Mouse (Mus musculus) adrenal gland, postnatal 25 days (tissue): ENCODE measurements around the gene St6gal2. TPM values are rescaled to one million over a fixed set of nuclear protein-coding genes. Genes with fewer than 3 reads are reported as not detected.

ENCODE experiments used
- DNase-seq: peaks from one replicate; pipeline ENCODE4 v3.0.0; 2021; ENCODE audit warnings: mixed read lengths
- long read RNA-seq: library from polyadenylated mRNA; stranded (forward); transcript quantifications from one replicate; pipeline ENCODE4 v2.0.0, GENCODE M21; 2021
- total RNA-seq: library from RNA; stranded (reverse); gene quantifications from 2 replicates; pipeline ENCODE4 v1.2.3, GENCODE M21; 2021

The St6gal2 gene
- total RNA-seq, result 0.33 and 1.3 TPM in 2 replicates
- long read RNA-seq, partial matches to known transcripts, result 0 of 1 reads
- long read RNA-seq, other reads (novel, unspliced or antisense), result 1 of 1 reads

DNA sequence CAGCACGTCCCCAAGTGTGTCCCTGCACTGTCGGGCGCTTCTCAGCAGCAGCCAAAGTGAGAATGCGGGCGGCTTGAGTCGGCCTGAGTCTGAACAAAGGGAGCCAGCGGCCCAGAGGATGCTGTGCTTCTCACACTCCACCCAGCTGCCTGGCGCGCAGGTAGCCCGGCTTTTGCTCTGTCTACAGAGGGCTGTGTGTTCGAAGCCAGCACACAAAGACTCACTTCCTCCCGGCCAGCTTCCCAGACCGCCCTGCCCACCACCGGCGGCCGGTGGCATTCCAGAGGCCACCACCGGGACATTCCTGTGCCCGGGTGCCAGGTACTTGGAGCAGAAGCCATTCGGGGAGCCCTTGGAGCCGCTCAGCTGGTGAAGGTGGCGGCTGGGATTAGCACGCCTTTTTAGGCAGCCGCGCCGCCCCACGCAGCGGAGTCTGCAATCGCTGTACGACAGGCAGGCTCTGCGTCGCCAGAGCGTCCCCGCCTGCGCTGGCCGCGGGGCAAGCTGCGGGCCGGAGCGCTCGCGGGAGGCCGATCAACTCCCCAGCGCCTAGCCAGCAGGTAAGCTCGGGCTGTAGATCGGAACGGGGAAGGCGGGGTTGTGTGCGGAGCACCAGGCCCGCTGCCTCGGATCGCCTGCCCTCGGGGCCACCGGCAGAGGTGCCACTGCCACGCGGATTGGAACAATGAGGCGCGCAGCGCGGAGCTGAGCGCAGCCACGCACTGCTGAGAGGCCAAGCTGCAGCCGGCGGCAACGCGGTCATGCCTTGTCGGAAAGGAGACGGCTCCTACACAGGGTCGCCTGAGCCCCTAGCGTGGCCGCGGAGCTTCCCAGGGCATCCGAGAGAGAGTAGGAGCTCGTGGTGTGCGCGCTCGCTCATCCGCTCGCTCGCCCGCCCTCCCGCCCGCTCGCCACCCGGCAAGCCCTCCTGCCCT, at the start of gene St6gal2:
St6gal2 (plus strand) TSS at position 133 of the 935 bp plus-strand sequence.
- DNase-seq, result peak; percentile 32

DNA sequence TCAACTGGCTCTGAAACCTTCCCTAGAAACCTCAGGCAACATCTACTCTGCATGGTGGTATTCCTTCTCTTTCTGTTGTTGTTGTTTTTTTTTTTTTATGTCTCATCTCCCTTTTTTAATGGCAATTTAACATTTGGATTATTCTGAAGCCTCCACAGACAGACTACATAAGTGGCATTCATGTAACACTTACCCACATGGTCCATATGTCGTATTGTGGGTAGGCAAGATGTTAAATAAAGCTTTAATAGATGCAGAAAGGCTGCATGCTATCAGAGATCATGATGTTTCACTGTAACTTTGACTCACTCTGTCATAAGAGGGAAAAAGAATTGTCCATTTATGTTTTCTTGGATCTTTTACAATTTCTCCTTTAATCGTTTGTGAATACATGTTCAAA, 39.1 kb upstream of the St6gal2 start:
- no peak for DNase-seq

DNA sequence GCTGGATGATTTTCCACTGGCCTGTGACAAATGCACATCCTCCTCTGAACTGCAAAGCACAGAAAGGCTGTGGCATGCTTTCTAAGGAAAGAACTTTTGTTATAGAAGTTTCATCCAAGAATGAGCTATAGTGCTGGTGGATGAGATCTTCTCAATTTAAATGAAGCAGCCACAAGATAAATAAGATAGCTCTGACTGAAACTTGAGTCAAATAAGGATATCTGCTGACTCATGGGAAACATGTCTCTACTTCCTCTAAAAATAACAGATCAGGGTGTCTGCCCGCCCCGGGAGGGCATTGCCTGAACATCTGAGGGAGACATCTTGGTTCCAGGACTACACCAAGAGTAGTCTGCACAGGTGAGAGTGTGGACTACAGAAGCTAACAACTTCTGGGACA, 28.7 kb upstream of the St6gal2 start:
- no peak for DNase-seq

DNA sequence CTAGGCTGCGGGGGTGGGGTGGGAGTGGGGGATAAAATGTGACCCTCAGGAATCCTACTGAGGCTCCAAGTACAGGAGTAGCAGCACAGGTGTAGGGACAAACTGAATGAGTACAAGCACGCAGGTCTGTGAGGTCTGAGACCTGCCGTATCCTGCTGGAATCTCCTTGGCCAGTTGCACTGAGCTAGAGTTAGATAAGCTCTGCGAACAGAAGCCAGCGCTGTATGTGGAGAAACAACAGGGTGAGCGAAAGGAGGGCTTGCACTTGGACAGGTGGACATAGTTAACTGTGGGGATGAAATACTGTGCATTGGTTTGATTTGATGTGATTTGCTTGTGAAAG, 974 bp downstream of the St6gal2 start:
- DNase-seq, result no peak

DNA sequence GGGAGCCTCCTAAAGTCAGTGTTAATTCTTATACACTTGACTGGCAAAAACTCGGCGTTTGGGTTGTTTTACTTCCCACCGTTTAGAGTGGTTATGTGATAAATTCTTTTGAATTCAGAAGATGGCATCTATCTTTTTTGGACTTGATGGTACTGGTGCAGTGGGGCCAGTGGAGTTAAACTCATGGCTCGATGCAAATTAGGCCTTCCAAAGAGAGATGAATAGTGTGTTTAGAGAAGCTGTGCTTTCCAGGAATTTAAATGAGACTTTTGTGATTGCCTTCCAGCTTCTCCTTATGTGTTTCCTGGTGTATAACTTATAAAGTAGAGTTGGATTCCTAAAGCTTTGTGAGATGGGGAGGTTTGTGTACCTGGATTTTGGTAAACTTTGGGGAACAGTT, 1.5 kb downstream of the St6gal2 start:
- DNase-seq, result no peak

DNA sequence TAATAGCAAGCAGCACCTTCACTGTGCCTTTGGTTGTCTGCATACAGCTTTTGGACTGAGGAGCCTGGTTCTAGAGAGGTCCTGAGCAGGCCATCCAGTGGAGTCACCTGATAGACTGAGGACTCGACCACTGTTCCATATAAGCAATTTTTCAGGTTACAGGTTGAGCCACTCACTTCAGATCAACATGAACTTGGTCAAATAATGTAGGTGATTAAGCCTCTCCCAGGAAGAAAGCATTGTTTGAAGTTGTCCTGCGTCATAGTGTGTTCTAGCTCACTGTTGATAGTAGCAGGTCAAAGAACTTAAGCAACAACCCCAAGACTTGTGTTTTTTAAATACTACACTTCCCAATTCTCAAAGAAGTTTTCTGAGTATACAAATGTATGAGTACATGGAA, 5.8 kb downstream of the St6gal2 start:
- no peak for DNase-seq

DNA sequence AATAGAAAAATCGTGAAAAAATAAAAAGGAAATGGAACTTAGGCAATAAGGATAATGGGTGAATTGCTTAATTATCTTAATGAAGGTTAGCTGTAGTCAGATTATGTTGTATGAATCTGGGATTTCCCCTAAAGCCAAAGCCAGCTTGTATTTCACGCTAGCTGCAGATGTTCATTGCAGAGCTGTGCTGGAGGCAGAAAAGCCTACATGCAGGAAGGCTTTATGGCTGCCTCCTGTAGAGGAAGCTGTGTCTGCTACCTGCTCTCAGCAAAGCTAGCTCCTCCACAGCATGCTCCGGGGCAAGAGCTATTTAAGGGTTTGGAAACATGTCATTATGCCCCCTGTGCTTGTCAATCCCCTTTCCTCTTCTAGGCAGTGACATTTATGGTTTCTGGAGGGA, 9.3 kb downstream of the St6gal2 start:
- no peak for DNase-seq

DNA sequence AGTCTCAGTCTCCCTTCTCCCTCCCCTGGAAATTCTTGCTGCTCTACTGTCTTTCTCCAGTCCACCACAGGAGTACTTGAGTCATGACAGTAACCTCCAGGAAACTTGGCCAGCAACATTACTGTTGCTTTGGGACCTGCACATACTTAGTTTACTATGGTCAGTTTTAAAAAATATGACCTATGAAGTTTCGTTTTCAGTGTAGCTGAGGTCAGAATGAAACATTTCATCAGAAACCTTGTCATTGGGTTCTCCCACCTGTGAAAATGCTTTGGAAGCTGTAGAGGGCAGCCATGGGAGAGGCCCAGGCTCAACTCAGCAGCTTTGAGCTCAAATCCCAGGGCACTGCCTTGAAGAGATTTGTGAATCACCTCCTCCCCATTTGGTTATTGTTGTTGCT, 15.0 kb downstream of the St6gal2 start:
- no peak for DNase-seq

DNA sequence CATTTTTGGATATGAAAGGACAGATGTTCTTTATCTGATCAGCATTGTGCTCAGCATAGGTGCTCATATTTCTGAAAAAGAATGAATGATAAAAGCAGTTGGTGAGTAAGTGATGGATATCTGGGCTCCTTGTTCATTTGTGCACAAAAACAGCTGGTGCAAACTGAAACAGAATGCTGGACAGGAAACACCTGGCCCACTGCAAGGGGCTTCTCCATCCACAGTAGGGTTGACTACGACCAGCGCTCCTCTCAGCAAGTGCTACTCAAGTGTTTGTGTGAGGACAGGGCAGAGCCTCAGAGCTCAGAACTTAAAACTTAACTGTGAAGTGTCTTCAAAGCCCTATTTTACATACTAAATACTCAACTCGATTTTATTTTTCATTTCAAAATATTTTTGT, 22.4 kb downstream of the St6gal2 start:
- no peak for DNase-seq

DNA sequence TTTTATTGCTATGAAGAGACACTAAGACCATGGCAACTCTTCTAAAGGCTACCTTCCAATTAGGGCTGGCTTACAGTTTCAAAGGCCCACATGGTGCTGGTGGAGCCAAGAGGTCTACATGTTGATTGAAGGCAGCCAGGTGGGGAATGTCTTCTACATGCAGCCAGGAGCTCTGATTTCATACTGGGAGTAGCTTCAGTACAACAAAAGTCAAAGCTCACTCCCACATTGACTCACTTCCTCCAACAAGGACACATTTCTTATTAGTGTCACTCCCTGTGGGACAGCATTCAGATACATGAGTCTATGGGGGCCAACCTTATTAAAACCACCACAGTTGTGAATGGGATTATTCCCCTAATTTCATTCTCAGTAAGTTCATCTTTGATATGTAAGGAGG, 23.8 kb downstream of the St6gal2 start:
- DNase-seq, result no peak

DNA sequence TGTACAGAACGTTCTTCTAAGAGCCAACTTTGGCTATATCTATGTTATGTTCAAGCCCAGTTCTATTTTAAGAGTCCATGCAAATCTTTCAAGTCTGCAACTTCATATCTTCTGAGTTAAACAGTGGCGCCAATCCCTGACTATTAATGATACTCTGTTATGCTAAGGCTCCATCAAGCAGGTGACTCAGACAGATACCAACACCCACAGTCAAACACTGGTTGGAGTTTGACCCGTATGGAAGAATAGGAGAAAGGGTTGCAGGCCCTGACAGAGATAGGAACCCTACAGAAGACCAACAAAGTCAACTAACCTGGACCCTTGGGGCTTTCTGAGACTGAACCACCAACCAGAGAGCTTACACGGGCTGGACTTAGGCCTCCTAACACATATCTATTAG, 30.8 kb downstream of the St6gal2 start:
- no peak for DNase-seq

DNA sequence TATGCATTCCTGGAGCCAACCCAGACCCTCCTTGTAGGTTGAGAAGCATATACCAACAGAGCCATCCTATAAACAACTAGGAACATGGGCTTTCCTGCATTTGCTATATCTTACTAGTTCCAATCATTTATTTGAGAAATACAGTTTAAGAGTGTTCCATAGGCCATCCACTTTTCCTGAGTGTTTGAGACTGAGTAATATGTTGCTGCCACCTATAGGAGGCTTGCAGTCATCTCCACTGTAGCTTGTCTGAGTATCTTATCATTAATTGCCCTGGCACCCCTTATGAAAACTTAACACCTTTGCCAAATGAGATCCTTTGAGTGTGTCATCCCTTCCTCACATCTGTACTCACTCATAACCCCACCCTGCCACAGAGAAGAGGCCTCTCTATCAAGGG, 32.2 kb downstream of the St6gal2 start:
- DNase-seq, result no peak

DNA sequence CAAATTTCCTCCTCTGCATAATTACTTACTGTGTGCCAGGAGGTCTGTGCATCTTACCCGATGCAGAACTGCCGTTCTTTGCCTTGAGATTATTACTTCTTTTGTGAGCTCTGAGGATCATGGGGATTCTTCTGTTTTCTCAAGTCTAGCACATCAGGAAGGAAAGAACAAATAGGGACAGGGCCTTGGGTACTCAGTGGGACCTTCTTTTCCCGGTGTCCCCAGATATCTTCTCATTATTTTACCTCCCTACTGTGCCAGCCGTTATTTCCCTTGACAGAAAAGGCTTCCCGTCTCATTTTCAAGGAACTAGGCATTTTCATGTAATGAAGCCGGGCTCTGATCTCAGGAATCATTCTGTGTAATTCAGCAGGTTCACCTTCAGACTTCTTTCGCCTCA, 34.2 kb downstream of the St6gal2 start:
- DNase-seq, result no peak

DNA sequence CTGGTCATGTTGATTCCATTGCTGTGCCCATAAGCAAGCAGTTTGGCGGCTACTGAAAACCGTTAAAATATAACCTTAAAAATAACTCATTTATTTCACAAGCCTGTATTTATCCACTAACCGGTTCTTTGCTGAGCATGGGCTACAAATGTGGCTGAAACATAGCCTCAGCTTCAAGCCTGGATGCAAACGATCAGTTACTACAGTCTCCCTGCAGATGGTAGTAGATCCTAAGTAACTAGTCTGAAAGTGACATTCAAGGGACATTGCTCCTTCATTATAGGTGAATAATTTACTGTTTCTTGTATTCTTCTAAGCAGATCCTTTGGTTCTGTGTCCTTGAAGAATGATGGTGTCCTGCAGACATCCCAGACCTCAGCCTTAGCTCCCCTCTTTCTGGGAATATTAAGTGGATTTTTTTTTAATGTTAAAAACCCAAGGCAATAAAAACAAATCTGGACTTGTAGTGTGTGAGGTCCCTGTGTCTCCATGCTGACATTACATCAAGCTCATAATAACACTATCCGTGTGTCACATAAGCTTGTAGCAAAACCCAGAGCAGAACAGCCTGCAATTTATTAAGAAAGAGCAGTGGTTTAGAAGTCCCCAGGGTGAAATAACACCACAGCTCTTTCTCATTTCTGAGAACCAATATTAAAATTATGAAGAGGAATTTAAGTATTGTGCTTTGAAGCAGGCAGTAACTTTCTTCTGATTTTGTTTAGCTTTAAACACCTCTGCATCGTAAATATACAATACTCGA, 39.1 kb downstream of the St6gal2 start:
- no peak for DNase-seq

DNA sequence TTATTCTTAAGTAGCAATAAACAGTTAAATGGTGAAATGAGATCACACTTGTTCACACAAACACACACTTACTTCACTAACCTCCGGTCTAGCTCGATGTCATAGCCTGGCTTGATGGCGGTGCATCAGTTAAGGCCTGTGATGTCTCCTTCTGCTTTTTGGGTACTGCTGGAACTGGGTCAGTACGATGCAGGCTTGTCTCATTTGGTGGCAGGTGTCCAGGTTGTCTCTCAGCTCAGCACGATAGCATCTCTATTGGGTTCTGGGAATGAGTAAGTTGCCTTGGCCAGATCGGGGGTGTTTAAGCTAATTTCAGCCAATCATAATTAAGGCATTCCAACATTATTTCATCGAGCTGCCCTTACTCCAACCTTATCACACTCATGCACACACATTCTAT, 86.7 kb downstream of the St6gal2 start:
- DNase-seq, result no peak

DNA sequence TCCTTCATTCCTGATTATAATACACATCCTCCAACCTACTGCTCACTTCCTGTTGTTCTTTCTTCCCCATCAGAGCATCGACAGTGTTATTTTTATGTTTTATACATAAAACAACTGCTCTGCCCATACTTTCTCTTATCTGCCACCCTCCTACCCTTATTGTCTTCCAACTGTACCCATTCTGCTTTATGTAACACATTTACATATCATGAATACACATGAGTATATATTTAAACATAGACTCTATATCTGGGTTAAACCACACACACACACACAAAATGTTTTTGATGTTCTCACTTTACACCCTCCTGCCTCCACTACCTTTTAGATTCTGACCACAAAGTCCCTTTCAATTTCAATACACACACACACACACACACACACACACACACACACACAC, 103.3 kb downstream of the St6gal2 start:
- DNase-seq, result no peak

DNA sequence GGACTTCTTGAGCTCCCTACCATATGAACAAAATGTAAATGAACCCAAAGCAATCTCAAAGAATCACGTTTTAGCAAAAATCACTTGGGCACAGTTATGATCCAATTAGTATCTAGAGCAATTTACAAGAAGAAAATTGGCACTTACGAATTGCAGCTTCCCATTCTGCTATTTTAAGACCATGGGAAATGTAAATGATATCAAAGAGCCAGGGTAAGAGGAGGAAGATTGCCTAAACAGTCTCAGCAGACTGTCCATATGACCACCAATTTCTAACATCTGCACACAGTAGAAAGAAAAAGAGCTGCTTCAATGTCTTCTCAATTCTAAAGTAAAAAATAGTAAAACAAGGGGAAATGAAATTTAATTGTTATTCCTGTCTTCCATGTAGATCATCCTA, 116.6 kb downstream of the St6gal2 start:
- no peak for DNase-seq

Other genes starting within 250 kb of the St6gal2 start
- not detected in 2 replicates for gene Vmn2r118, start 179.8 kb downstream of the St6gal2 start, total RNA-seq